Mouse (Mus musculus) embryonic facial prominence, embryonic 11.5 days (tissue): ENCODE results near the gene Mindy4. TPM values are rescaled to one million over a fixed set of nuclear protein-coding genes. Genes with fewer than 3 reads are reported as not detected.

Source experiments
- ATAC-seq: fragments of 200-750 bp; cut with Nextera tagmentation; replicated peaks from 2 replicates; pipeline ENCODE4 v1.8.0; 2017; ENCODE audit warnings: low read depth; ENCODE audit not compliant: insufficient number of reproducible peaks, low FRiP score, low TSS enrichment
- DNase-seq: peaks from one replicate; pipeline ENCODE4 v3.0.0-alpha.2; 2015; ENCODE audit warnings: low spot score
- H3K27ac ChIP-seq: fragments of 300-500 bp; sonication (generic); replicated peaks from 2 replicates; pipeline ENCODE4 v1.5.1; 2014; ENCODE audit warnings: mild to moderate bottlenecking, low read depth, low read length, control low read depth
- H3K27me3 ChIP-seq: fragments of 300-500 bp; sonication (generic); 2 replicates; pipeline ENCODE4 v1.6.1; 2014; ENCODE audit warnings: mild to moderate bottlenecking, low read length, moderate library complexity, mixed read lengths; ENCODE audit not compliant: control insufficient read depth, insufficient read depth
- H3K36me3 ChIP-seq: fragments of 300-500 bp; sonication (generic); replicated peaks from 2 replicates; pipeline ENCODE4 v1.6.1; 2014; ENCODE audit warnings: low read depth, mild to moderate bottlenecking, low read length, moderate library complexity, mixed read lengths; ENCODE audit not compliant: control insufficient read depth, insufficient read depth
- H3K4me1 ChIP-seq: fragments of 300-500 bp; sonication (generic); 2 replicates; pipeline ENCODE4 v1.6.1; 2014; ENCODE audit warnings: low read length, mixed read lengths; ENCODE audit not compliant: control insufficient read depth, insufficient read depth
- H3K4me2 ChIP-seq: fragments of 300-500 bp; sonication (generic); 2 replicates; pipeline ENCODE4 v1.6.1; 2014; ENCODE audit warnings: low read depth, mild to moderate bottlenecking, control low read depth, low read length, moderate library complexity
- H3K4me3 ChIP-seq: fragments of 300-500 bp; sonication (generic); 2 replicates; pipeline ENCODE4 v1.5.1; 2014; ENCODE audit warnings: low read depth, low read length, control low read depth
- H3K9ac ChIP-seq: fragments of 300-500 bp; sonication (generic); replicated peaks from 2 replicates; pipeline ENCODE4 v1.6.1; 2014; ENCODE audit warnings: mild to moderate bottlenecking, control low read depth, low read length
- H3K9me3 ChIP-seq: fragments of 300-500 bp; sonication (generic); replicated peaks from 2 replicates; pipeline ENCODE4 v1.6.1; 2016; ENCODE audit warnings: mild to moderate bottlenecking, low read length, inconsistent platforms, mixed read lengths; ENCODE audit not compliant: control insufficient read depth
- WGBS: fragments of 180-500 bp; shearing (Covaris S2); extraction: QIAGEN DNeasy Blood & Tissue Kit; methylation state at CpG from one replicate; pipeline ENCODE4 v1.1.7; 2014; 5-methylcytosine and 5-hydroxymethylcytosine counted together
- polyA plus RNA-seq: library from polyadenylated mRNA; unstranded; fragments of >200 nt; fragmentation: Nextera tagmentation; extraction: Ambion mirVana; gene quantifications from 2 replicates; pipeline ENCODE4 v1.2.1, GENCODE M21; 2014

Mindy4 gene
- 23.9 and 26.0 TPM in 2 replicates for polyA plus RNA-seq

- WGBS, result 3% methylated on average over 33 of the region's 33 CpGs
- Histone ChIP-seq H3K27me3 (no peaks in the 10 kb centered on the region), H3K4me3 (peak within 1 kb of the TSS; percentile 29), H3K4me2 (peak within 1 kb of the TSS; percentile 46), H3K9me3 (no peaks in the 10 kb centered on the region), H3K4me1 (no peaks in the 10 kb centered on the region), H3K9ac (peak within 1 kb of the TSS; percentile 45), H3K27ac (peak within 1 kb of the TSS; percentile 53), H3K36me3 (no peaks in the 10 kb centered on the region)
- ATAC-seq, result peak; percentile 94
- peak; percentile 96 for DNase-seq
These were observed at the start of gene Mindy4 for GRCm38 (mm10) chr6:55202913-55203910. TSS of gene Mindy4 (plus strand) at chr6:55203383.

- H3K36me3 ChIP-seq, result no peaks in the 10 kb centered on the region
- H3K27ac ChIP-seq, result no peak overlapping the region
- DNase-seq, result no peak
- 81% methylated on average over 1 of the region's 1 CpGs for WGBS
- H3K4me1 ChIP-seq, result no peaks in the 10 kb centered on the region
- H3K4me3 ChIP-seq, result no peak overlapping the region
- no peak overlapping the region for H3K9ac ChIP-seq
- no peaks in the 10 kb centered on the region for H3K27me3 ChIP-seq
- H3K4me2 ChIP-seq, result no peak overlapping the region
- no peak for ATAC-seq
- no peaks in the 10 kb centered on the region for H3K9me3 ChIP-seq
These were observed 43.9 kb upstream of the Mindy4 start for GRCm38 (mm10) chr6:55159256-55159655.

- ATAC-seq, result no peak
- Histone ChIP-seq H3K27ac (no peak overlapping the region), H3K36me3 (no peaks in the 10 kb centered on the region), H3K4me2 (no peak overlapping the region), H3K27me3 (no peaks in the 10 kb centered on the region), H3K4me3 (no peak overlapping the region), H3K9ac (no peak overlapping the region), H3K9me3 (no peaks in the 10 kb centered on the region), H3K4me1 (no peaks in the 10 kb centered on the region)
- WGBS, result 86% methylated on average over 5 of the region's 5 CpGs
- no peak for DNase-seq
These were observed 41.8 kb upstream of the Mindy4 start for GRCm38 (mm10) chr6:55161311-55161761.

DNA sequence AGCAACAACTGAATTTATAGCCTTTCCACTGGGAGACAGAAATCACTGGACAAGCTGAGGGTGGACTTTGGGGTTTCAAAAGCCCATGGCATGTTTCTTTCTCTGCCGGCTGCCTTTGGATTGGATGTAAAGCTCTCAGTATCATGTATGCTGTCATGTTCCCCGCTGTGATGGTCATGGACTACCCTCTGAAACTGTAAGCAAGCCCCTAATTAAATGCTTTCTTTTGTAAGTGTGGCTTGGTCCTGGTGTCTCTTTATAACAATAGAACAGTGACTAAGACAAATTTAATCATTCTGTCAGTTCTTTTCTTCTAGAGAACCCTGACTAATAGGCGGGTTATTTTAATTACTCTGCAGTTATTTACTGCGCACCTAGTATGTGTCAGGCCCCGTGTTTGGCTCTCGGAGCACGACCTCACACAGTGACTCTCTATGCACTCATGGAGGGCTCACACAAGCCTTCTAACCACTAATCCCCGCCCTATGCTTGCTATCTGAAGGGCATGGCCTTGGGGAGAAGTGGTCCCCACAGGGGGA is 40.1 kb upstream of the Mindy4 start:
- Histone ChIP-seq H3K36me3 (no peaks in the 10 kb centered on the region), H3K9ac (no peak overlapping the region), H3K27me3 (no peaks in the 10 kb centered on the region), H3K4me1 (no peaks in the 10 kb centered on the region), H3K9me3 (no peaks in the 10 kb centered on the region), H3K27ac (no peak overlapping the region), H3K4me2 (no peak overlapping the region), H3K4me3 (no peak overlapping the region)
- DNase-seq, result no peak
- ATAC-seq, result no peak
- WGBS, result 77% methylated on average over 8 of the region's 8 CpGs

DNA sequence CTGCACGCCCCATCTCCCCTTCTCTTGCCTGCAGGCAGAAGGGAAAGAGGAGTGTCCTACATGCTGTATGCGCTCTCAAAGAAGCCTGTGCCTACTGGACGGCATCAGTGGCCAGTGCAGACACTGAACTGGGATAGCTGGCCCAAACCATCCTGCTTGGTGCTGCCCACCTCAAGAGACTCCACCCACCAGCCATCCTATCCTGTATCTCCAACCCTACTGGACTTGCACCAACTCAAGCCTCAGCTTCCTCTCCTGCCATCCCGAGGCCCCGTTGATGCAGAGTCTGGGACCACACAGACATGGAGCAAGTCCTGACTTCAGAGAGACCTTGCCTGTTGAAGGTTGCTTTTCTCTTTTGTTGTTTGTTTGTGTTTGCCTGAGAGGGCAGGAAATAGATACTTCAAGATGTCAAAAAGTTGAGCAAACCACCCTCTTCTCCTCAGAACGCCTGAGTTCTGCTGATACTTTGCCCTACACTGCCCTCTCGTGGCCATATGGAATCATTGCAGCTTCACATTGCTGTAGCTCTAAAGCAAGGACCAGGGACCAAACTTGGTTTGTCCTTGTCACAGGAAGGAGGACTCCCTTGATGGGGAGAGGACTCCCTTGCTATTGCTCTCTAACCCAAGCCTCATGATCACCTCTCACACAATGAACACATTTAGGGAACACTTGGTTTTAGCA is 36.3 kb upstream of the Mindy4 start:
- 42% methylated on average over 7 of the region's 7 CpGs for WGBS
- no peaks in the 10 kb centered on the region for H3K9me3 ChIP-seq
- H3K4me3 ChIP-seq, result no peak overlapping the region
- no peak overlapping the region for H3K27ac ChIP-seq
- peak; percentile 83 for DNase-seq
- H3K9ac ChIP-seq, result no peak overlapping the region
- H3K4me1 ChIP-seq, result no peaks in the 10 kb centered on the region
- H3K36me3 ChIP-seq, result no peaks in the 10 kb centered on the region
- H3K27me3 ChIP-seq, result no peaks in the 10 kb centered on the region
- ATAC-seq, result no peak; the same call in 1 of the 2 replicates
- no peak overlapping the region for H3K4me2 ChIP-seq

- Histone ChIP-seq H3K27me3 (no peaks in the 10 kb centered on the region), H3K36me3 (no peaks in the 10 kb centered on the region), H3K4me1 (no peaks in the 10 kb centered on the region), H3K4me2 (no peak overlapping the region), H3K4me3 (no peak overlapping the region), H3K27ac (no peak overlapping the region), H3K9me3 (no peaks in the 10 kb centered on the region), H3K9ac (no peak overlapping the region)
- DNase-seq (no peak), ATAC-seq (no peak)
- 53% methylated on average over 5 of the region's 5 CpGs for WGBS
These were observed 33.4 kb upstream of the Mindy4 start for GRCm38 (mm10) chr6:55169818-55170217.

- H3K9me3 ChIP-seq, result no peaks in the 10 kb centered on the region
- DNase-seq, result no peak
- WGBS, result 59% methylated on average over 4 of the region's 4 CpGs
These were observed 31.5 kb upstream of the Mindy4 start for GRCm38 (mm10) chr6:55171638-55172037.

More at GRCm38 (mm10) chr6:55171638-55172037, 31.5 kb upstream of the Mindy4 start:
- Histone ChIP-seq H3K9ac (no peak overlapping the region), H3K4me1 (no peaks in the 10 kb centered on the region), H3K4me3 (no peak overlapping the region), H3K4me2 (no peak overlapping the region), H3K27ac (no peak overlapping the region), H3K27me3 (no peaks in the 10 kb centered on the region), H3K36me3 (no peaks in the 10 kb centered on the region)
- ATAC-seq, result no peak
